Mouse (Mus musculus) hindbrain, embryonic 14.5 days (tissue): ENCODE results near the gene Cyp46a1. TPM values are rescaled to one million over a fixed set of nuclear protein-coding genes. Genes with fewer than 3 reads are reported as not detected.

Experiments used
- ATAC-seq: fragments of 200-750 bp; cut with Nextera tagmentation; 2 replicates; pipeline ENCODE4 v1.8.0; 2017; ENCODE audit warnings: moderate number of reproducible peaks, mild to moderate bottlenecking, moderate TSS enrichment, moderate library complexity; ENCODE audit not compliant: low FRiP score
- DNase-seq: peaks from one replicate; pipeline ENCODE4 v3.0.0-alpha.2; 2015; ENCODE audit warnings: low spot score
- H3K27ac ChIP-seq: fragments of 300-500 bp; sonication (generic); 2 replicates; pipeline ENCODE4 v1.5.1; 2014; ENCODE audit warnings: mild to moderate bottlenecking, moderate library complexity
- H3K27me3 ChIP-seq: fragments of 300-500 bp; sonication (generic); 2 replicates; pipeline ENCODE4 v1.6.1; 2014; ENCODE audit warnings: mild to moderate bottlenecking, low read length, mixed read lengths; ENCODE audit not compliant: control insufficient read depth, insufficient read depth
- H3K36me3 ChIP-seq: fragments of 300-500 bp; sonication (generic); replicated peaks from 2 replicates; pipeline ENCODE4 v1.6.1; 2014; ENCODE audit not compliant: control insufficient read depth, insufficient read depth
- H3K4me1 ChIP-seq: fragments of 300-500 bp; sonication (generic); replicated peaks from 2 replicates; pipeline ENCODE4 v1.6.1; 2014; ENCODE audit warnings: antibody characterized with exemption, low read length, mixed read lengths; ENCODE audit not compliant: control insufficient read depth, insufficient read depth
- H3K4me2 ChIP-seq: fragments of 300-500 bp; sonication (generic); replicated peaks from 2 replicates; pipeline ENCODE4 v1.6.1; 2014; ENCODE audit warnings: mild to moderate bottlenecking, moderate library complexity
- H3K4me3 ChIP-seq: fragments of 300-500 bp; sonication (generic); replicated peaks from 2 replicates; pipeline ENCODE4 v1.5.1; 2014; ENCODE audit warnings: mild to moderate bottlenecking, low read length
- H3K9ac ChIP-seq: fragments of 300-500 bp; sonication (generic); 2 replicates; pipeline ENCODE4 v1.6.1; 2014
- H3K9me3 ChIP-seq: fragments of 300-500 bp; sonication (generic); 2 replicates; pipeline ENCODE4 v1.6.1; 2016; ENCODE audit warnings: low read length; ENCODE audit not compliant: control insufficient read depth
- WGBS: fragments of 180-500 bp; shearing (Covaris S2); extraction: QIAGEN DNeasy Blood & Tissue Kit; methylation state at CpG from one replicate; pipeline ENCODE4 v1.1.7; 2014; 5-methylcytosine and 5-hydroxymethylcytosine counted together
- polyA plus RNA-seq: library from polyadenylated mRNA; unstranded; fragments of >200 nt; fragmentation: Nextera tagmentation; extraction: Ambion mirVana; gene quantifications from 2 replicates; pipeline ENCODE4 v1.2.1, GENCODE M21; 2014

The Cyp46a1 gene
- polyA plus RNA-seq, 1 experiment from 2014 or later, result 22.7 TPM

GRCm38 (mm10) chr12:108386476-108387232 lies 52.5 kb downstream of the Cyp46a1 start:
- WGBS, result 43% methylated on average over 13 of the region's 13 CpGs
- H3K9ac ChIP-seq, result no peak overlapping the region
- H3K4me2 ChIP-seq, result no peak overlapping the region
- H3K27ac ChIP-seq, result no peak overlapping the region
- H3K36me3 ChIP-seq, result no peaks in the 10 kb centered on the region
- H3K4me3 ChIP-seq, result no peak overlapping the region
- no peaks in the 10 kb centered on the region for H3K27me3 ChIP-seq
- peaks cover 7% of the 10 kb centered on the region; the same call in 1 of the 2 replicates for H3K4me1 ChIP-seq
- ATAC-seq (peak; percentile 71; the same call in 1 of the 2 replicates), DNase-seq (peak; percentile 42)
- H3K9me3 ChIP-seq, result no peaks in the 10 kb centered on the region

- Histone ChIP-seq H3K9ac (no peak overlapping the region), H3K4me3 (no peak overlapping the region), H3K36me3 (no peaks in the 10 kb centered on the region), H3K9me3 (no peaks in the 10 kb centered on the region), H3K27ac (no peak overlapping the region), H3K4me1 (peaks cover 7% of the 10 kb centered on the region; the same call in 1 of the 2 replicates), H3K27me3 (no peaks in the 10 kb centered on the region), H3K4me2 (no peak overlapping the region)
- DNase-seq (no peak), ATAC-seq (no peak)
- 27% methylated on average over 3 of the region's 3 CpGs for WGBS
These were observed 55.5 kb downstream of the Cyp46a1 start for GRCm38 (mm10) chr12:108389718-108390117.

GRCm38 (mm10) chr12:108392254-108393044 lies 58.3 kb downstream of the Cyp46a1 start:
- no peak overlapping the region for H3K4me3 ChIP-seq
- ATAC-seq, result no peak

GRCm38 (mm10) chr12:108393082-108393481 lies 58.9 kb downstream of the Cyp46a1 start:
- Histone ChIP-seq H3K9me3 (no peaks in the 10 kb centered on the region), H3K4me1 (peaks cover 10% of the 10 kb centered on the region), H3K36me3 (no peaks in the 10 kb centered on the region), H3K4me2 (no peak overlapping the region), H3K27ac (no peak overlapping the region), H3K9ac (no peak overlapping the region), H3K27me3 (no peaks in the 10 kb centered on the region), H3K4me3 (no peak overlapping the region)
- ATAC-seq (no peak), DNase-seq (no peak)
- WGBS, result 88% methylated on average over 4 of the region's 4 CpGs

More at GRCm38 (mm10) chr12:108392254-108393044, 58.3 kb downstream of the Cyp46a1 start:
- H3K9me3 ChIP-seq, result no peaks in the 10 kb centered on the region
- no peak overlapping the region for H3K9ac ChIP-seq
- H3K27me3 ChIP-seq, result no peaks in the 10 kb centered on the region
- no peaks in the 10 kb centered on the region for H3K36me3 ChIP-seq
- no peak overlapping the region for H3K27ac ChIP-seq
- WGBS, result 72% methylated on average over 12 of the region's 12 CpGs
- no peak for DNase-seq
- peaks cover 10% of the 10 kb centered on the region for H3K4me1 ChIP-seq
- no peak overlapping the region for H3K4me2 ChIP-seq

DNA sequence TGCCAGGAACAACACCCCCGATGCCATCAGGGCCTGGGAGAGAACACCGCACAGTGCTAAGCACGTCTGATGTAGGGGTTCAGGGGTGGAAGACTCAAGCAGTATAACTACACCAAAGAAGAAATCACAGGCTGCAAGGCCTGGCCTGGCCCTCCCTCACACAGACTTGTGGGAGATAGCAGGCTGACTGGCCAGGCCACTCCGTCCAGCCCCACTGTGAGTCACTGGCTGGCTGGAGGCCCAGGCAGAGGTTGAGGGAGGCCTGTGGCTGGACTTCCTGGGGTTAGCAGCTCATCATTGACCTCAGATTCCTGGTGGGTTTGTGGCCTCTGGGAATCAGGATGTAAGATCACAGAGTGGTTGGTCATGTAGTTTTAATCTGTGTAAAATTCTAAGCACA lies 59.5 kb downstream of the Cyp46a1 start:
- ATAC-seq (no peak), DNase-seq (no peak)
- Histone ChIP-seq H3K9ac (no peak overlapping the region), H3K27me3 (no peaks in the 10 kb centered on the region), H3K4me2 (no peak overlapping the region), H3K27ac (no peak overlapping the region), H3K9me3 (no peaks in the 10 kb centered on the region), H3K4me1 (peaks cover 10% of the 10 kb centered on the region), H3K36me3 (no peaks in the 10 kb centered on the region), H3K4me3 (no peak overlapping the region)
- WGBS, result 78% methylated on average over 4 of the region's 4 CpGs

DNA sequence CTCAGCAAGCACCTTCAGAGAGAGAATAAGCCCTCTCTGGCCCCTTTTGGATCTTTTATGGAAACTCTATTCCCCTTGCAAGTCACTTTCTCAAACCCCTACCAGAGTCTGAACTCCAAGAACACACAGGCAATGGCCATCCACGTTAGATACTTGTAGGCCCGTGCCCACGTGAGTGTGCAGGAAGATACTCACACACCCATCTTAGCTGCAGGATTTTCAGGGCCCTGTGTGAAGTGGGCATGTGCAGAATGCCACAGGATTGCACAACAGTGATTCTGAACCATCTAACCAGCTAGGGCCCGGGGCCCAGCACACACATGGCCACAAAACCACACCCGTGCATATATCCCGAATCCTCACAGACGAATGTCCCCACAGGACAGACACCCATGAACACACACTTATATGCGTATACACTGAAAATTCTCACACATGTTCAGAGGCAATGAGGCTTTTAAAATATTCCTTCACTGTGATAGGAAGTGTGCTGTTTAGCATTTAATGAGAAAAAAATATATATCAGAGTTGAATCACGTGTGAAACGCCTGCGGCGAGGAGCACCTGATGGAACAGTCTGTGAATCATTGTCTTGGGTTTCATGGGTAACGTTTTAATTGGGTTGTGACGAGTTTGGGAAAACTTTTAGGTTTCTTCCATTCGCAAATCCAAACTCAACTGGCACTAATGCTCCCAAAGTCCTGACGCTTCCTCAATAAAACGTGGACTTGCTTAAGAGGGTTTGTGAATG lies 60.5 kb downstream of the Cyp46a1 start:
- WGBS, result 89% methylated on average over 17 of the region's 17 CpGs
- ATAC-seq (no peak), DNase-seq (no peak)
- H3K27me3 ChIP-seq, result no peaks in the 10 kb centered on the region
- H3K27ac ChIP-seq, result peak overlapping the region; percentile 76; the same call in 1 of the 2 replicates
- peaks cover 10% of the 10 kb centered on the region for H3K4me1 ChIP-seq
- no peaks in the 10 kb centered on the region for H3K9me3 ChIP-seq
- H3K36me3 ChIP-seq, result no peaks in the 10 kb centered on the region
- no peak overlapping the region for H3K4me2 ChIP-seq
- H3K4me3 ChIP-seq, result no peak overlapping the region
- H3K9ac ChIP-seq, result no peak overlapping the region

GRCm38 (mm10) chr12:108395285-108395660 lies 61.1 kb downstream of the Cyp46a1 start:
- DNase-seq (no peak), ATAC-seq (no peak)
- Histone ChIP-seq H3K4me2 (no peak overlapping the region), H3K27ac (peak overlapping the region; percentile 76), H3K9ac (no peak overlapping the region), H3K9me3 (no peaks in the 10 kb centered on the region), H3K4me3 (no peak overlapping the region), H3K4me1 (peaks cover 10% of the 10 kb centered on the region), H3K27me3 (no peaks in the 10 kb centered on the region), H3K36me3 (no peaks in the 10 kb centered on the region)
- 70% methylated on average over 6 of the region's 6 CpGs for WGBS

DNA sequence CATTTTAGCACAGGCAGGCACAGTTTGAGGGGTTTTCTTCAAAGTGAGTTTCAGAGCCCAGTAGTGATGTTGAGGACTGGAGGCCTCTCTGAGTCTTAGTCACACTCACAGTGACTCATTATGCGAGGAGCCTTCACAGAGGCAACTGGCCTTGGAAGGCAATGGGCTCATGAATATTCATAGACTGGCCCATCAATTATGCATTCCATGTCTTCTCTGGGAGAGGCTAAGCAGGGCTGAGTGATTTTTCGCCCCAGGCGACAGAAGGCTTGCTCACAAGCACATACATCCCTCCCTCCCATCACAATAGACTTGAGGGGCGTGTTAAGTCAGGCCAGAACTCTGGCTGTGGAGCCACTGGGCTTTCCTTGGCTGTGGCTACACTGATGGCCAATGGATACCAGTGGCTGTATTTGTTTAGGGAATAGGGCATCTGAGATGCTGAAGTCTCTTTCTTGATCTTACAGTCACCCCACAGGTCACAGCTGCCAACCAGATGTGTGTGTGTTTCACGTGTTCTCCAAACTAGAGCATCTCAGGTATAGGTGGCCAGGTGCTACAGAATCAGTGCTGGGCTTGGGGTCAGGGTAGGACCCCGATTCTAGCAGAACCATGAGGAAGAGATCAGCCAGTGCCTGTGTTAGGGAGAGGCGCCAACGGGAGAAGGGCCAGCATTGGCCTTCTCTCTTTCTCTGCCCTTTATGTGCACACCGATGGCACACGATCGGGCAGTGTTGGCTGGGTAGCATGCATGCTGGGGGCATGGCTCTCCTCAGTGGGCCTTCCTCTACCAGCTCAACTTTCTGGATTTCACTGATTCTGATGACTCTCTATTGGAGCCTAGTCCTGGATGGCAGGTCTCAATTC lies 62.1 kb downstream of the Cyp46a1 start:
- WGBS, result 54% methylated on average over 11 of the region's 11 CpGs
- H3K9me3 ChIP-seq, result no peaks in the 10 kb centered on the region
- H3K36me3 ChIP-seq, result no peaks in the 10 kb centered on the region
- DNase-seq (peak; percentile 86), ATAC-seq (peak; percentile 92)
- no peaks in the 10 kb centered on the region for H3K27me3 ChIP-seq
- no peak overlapping the region for H3K4me3 ChIP-seq
- H3K4me2 ChIP-seq, result no peak overlapping the region
- peak overlapping the region; percentile 76 for H3K27ac ChIP-seq
- H3K9ac ChIP-seq, result no peak overlapping the region
- H3K4me1 ChIP-seq, result peaks cover 10% of the 10 kb centered on the region
